Mouse (Mus musculus): ENCODE measurements around the gene 4931409K22Rik. TPM values are rescaled to one million over a fixed set of nuclear protein-coding genes. Genes with fewer than 3 reads are reported as not detected.
"Not testable (repeated sequence)": the region's sequence is repeated elsewhere in the genome, so short reads cannot be mapped to it uniquely, and the experiment has no call there.

Gene 4931409K22Rik
- polyA plus RNA-seq, 1 experiment from 2014 or later, result 0.20 TPM

DNA sequence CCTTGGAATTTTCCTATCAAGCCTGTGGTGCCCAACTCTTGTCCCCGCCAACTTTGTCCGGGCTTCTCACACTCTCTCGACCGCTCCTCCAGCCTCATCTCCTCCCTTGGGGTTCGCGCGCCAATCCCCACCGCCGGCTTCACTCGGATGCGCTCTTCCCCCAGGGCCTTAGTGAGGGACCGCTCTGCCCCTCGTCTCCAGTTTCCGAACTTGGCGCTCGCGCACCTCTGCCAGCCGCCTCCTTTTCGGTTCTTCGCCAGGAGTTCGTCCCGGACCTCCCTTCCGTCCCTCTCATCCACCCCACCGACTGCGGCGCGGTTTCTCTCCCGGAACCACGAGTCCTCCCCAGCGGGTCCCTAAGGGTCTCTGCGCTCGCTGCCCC lies 20.2 kb upstream of the 4931409K22Rik start:
- WGBS, result under 1% methylated on average over 32 of the region's 32 CpGs
- no peak for DNase-seq (ENCODE audit: low spot score)
- Histone ChIP-seq H3K27ac (ENCODE audit: low read depth, low read length) (peak overlapping the region; percentile 55; the same call in 1 of the 2 replicates), H3K9me3 (ENCODE audit: control insufficient read depth, low read length) (no peaks in the 10 kb centered on the region), H3K4me3 (ENCODE audit: low read depth, low read length) (peak overlapping the region; percentile 78), H3K36me3 (ENCODE audit: control insufficient read depth, insufficient read depth, low read length) (peaks cover 11% of the 10 kb centered on the region; the same call in 1 of the 2 replicates), H3K9ac (ENCODE audit: low read length) (peak overlapping the region; percentile 87), H3K4me2 (ENCODE audit: low read depth, low read length, severe bottlenecking) (peak overlapping the region; percentile 86), H3K27me3 (ENCODE audit: control insufficient read depth, insufficient read depth, low read length) (no peaks in the 10 kb centered on the region), H3K4me1 (replicated peaks; ENCODE audit: control insufficient read depth, insufficient read depth, low read length) (peaks cover 5% of the 10 kb centered on the region)
- peak; percentile 36; the same call in 1 of the 2 replicates for ATAC-seq (replicated peaks; ENCODE audit: low FRiP score)

- WGBS, result 77% methylated on average over 1 of the region's 1 CpGs
- peak overlapping the region; percentile 78 for H3K4me3 ChIP-seq (ENCODE audit: low read depth, low read length)
- H3K4me1 ChIP-seq (replicated peaks; ENCODE audit: control insufficient read depth, insufficient read depth, low read length), result peaks cover 5% of the 10 kb centered on the region
- DNase-seq (ENCODE audit: low spot score) (no peak), ATAC-seq (replicated peaks; ENCODE audit: low FRiP score) (no peak)
- H3K4me2 ChIP-seq (ENCODE audit: low read depth, low read length, severe bottlenecking), result peak overlapping the region; percentile 86
- H3K9ac ChIP-seq (ENCODE audit: low read length), result peak overlapping the region; percentile 87
- H3K27me3 ChIP-seq (ENCODE audit: control insufficient read depth, insufficient read depth, low read length), result no peaks in the 10 kb centered on the region
- no peaks in the 10 kb centered on the region for H3K9me3 ChIP-seq (ENCODE audit: control insufficient read depth, low read length)
- H3K27ac ChIP-seq (ENCODE audit: low read depth, low read length), result no peak overlapping the region
- H3K36me3 ChIP-seq (ENCODE audit: control insufficient read depth, insufficient read depth, low read length), result peaks cover 11% of the 10 kb centered on the region; the same call in 1 of the 2 replicates
Observed at GRCm38 (mm10) chr5:24575948-24576347, 19.3 kb upstream of the 4931409K22Rik start.

GRCm38 (mm10) chr5:24555335-24555734 lies 1.3 kb downstream of the 4931409K22Rik start:
- not testable (repeated sequence) for H3K4me3 ChIP-seq (ENCODE audit: low read depth, low read length); H3K27me3 ChIP-seq (ENCODE audit: control insufficient read depth, insufficient read depth, low read length); H3K4me2 ChIP-seq (ENCODE audit: low read depth, low read length, severe bottlenecking); ATAC-seq (replicated peaks; ENCODE audit: low FRiP score); H3K4me1 ChIP-seq (replicated peaks; ENCODE audit: control insufficient read depth, insufficient read depth, low read length); H3K9ac ChIP-seq (ENCODE audit: low read length); H3K27ac ChIP-seq (ENCODE audit: low read depth, low read length); H3K36me3 ChIP-seq (ENCODE audit: control insufficient read depth, insufficient read depth, low read length); DNase-seq (ENCODE audit: low spot score); H3K9me3 ChIP-seq (ENCODE audit: control insufficient read depth, low read length)
- 94% methylated on average over 7 of the region's 7 CpGs for WGBS

DNA sequence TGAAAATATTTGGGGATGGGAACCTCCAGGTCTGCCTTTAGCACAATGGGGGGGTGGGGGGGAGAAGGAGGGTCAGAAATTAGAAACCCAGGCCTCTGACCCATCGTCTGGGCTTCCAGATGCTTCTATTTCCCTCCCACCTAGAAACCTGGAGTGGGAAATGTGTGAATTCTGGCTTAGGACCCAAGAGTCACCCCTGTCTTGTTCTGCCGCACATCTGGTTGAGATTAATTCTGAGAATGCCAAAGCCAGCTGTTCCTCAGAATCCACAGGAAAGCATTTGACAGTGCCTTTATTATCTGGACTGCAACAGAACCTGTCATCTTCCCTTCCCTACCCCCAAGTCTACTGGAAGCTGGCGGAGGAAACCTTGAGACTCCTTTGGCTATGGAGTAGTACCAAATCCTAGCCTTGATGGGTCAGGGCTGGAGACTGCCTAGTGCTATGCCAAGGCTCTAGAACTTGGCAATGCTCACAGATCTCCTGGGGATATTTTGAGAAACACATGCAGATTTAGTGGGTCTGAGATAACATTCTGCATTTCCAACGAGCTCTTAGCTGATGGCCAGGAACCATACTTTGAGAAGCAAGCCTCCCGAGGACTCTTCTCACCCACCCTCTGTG lies 2.9 kb downstream of the 4931409K22Rik start:
- ATAC-seq (replicated peaks; ENCODE audit: low FRiP score) (no peak), DNase-seq (ENCODE audit: low spot score) (no peak)
- H3K36me3 ChIP-seq (ENCODE audit: control insufficient read depth, insufficient read depth, low read length), result no peaks in the 10 kb centered on the region
- H3K4me1 ChIP-seq (replicated peaks; ENCODE audit: control insufficient read depth, insufficient read depth, low read length), result peaks cover 7% of the 10 kb centered on the region; the same call in 1 of the 2 replicates
- H3K4me3 ChIP-seq (ENCODE audit: low read depth, low read length), result no peak overlapping the region
- H3K27me3 ChIP-seq (ENCODE audit: control insufficient read depth, insufficient read depth, low read length), result no peaks in the 10 kb centered on the region
- no peaks in the 10 kb centered on the region for H3K9me3 ChIP-seq (ENCODE audit: control insufficient read depth, low read length)
- H3K4me2 ChIP-seq (ENCODE audit: low read depth, low read length, severe bottlenecking), result no peak overlapping the region
- H3K27ac ChIP-seq (ENCODE audit: low read depth, low read length), result no peak overlapping the region
- H3K9ac ChIP-seq (ENCODE audit: low read length), result no peak overlapping the region
- WGBS, result 75% methylated on average over 5 of the region's 5 CpGs

- Histone ChIP-seq H3K9ac (ENCODE audit: low read length) (peak overlapping the region; percentile 30; the same call in 1 of the 2 replicates), H3K27me3 (ENCODE audit: control insufficient read depth, insufficient read depth, low read length) (no peaks in the 10 kb centered on the region), H3K36me3 (ENCODE audit: control insufficient read depth, insufficient read depth, low read length) (no peaks in the 10 kb centered on the region), H3K9me3 (ENCODE audit: control insufficient read depth, low read length) (no peaks in the 10 kb centered on the region), H3K27ac (ENCODE audit: low read depth, low read length) (no peak overlapping the region; the same call in 1 of the 2 replicates), H3K4me1 (replicated peaks; ENCODE audit: control insufficient read depth, insufficient read depth, low read length) (peaks cover 7% of the 10 kb centered on the region; the same call in 1 of the 2 replicates), H3K4me3 (ENCODE audit: low read depth, low read length) (no peak overlapping the region), H3K4me2 (ENCODE audit: low read depth, low read length, severe bottlenecking) (peak overlapping the region; percentile 32; the same call in 1 of the 2 replicates)
- ATAC-seq (replicated peaks; ENCODE audit: low FRiP score), result no peak; the same call in none of the 2 replicates
- 50% methylated on average over 2 of the region's 2 CpGs for WGBS
- no peak for DNase-seq (ENCODE audit: low spot score)
Observed at GRCm38 (mm10) chr5:24551317-24551688, 5.3 kb downstream of the 4931409K22Rik start.

- DNase-seq (ENCODE audit: low spot score), result peak; percentile 81
- Histone ChIP-seq H3K27ac (ENCODE audit: low read depth, low read length) (peak overlapping the region; percentile 1; the same call in 1 of the 2 replicates), H3K4me2 (ENCODE audit: low read depth, low read length, severe bottlenecking) (peak overlapping the region; percentile 32; the same call in 1 of the 2 replicates), H3K4me3 (ENCODE audit: low read depth, low read length) (no peak overlapping the region), H3K9ac (ENCODE audit: low read length) (peak overlapping the region; percentile 30; the same call in 1 of the 2 replicates), H3K9me3 (ENCODE audit: control insufficient read depth, low read length) (no peaks in the 10 kb centered on the region), H3K27me3 (ENCODE audit: control insufficient read depth, insufficient read depth, low read length) (no peaks in the 10 kb centered on the region), H3K36me3 (ENCODE audit: control insufficient read depth, insufficient read depth, low read length) (no peaks in the 10 kb centered on the region), H3K4me1 (replicated peaks; ENCODE audit: control insufficient read depth, insufficient read depth, low read length) (peaks cover 7% of the 10 kb centered on the region; the same call in 1 of the 2 replicates)
- WGBS, result 29% methylated on average over 26 of the region's 26 CpGs
- peak; percentile 79 for ATAC-seq (replicated peaks; ENCODE audit: low FRiP score)
Observed at GRCm38 (mm10) chr5:24550598-24551316, 5.9 kb downstream of the 4931409K22Rik start.

- no peak overlapping the region for H3K4me2 ChIP-seq (ENCODE audit: low read depth, low read length, severe bottlenecking)
- H3K9me3 ChIP-seq (ENCODE audit: control insufficient read depth, low read length), result no peaks in the 10 kb centered on the region
- H3K27ac ChIP-seq (ENCODE audit: low read depth, low read length), result no peak overlapping the region
- no peak overlapping the region for H3K4me3 ChIP-seq (ENCODE audit: low read depth, low read length)
- DNase-seq (ENCODE audit: low spot score) (no peak), ATAC-seq (replicated peaks; ENCODE audit: low FRiP score) (no peak)
- no peaks in the 10 kb centered on the region for H3K27me3 ChIP-seq (ENCODE audit: control insufficient read depth, insufficient read depth, low read length)
- H3K36me3 ChIP-seq (ENCODE audit: control insufficient read depth, insufficient read depth, low read length), result no peaks in the 10 kb centered on the region
- H3K9ac ChIP-seq (ENCODE audit: low read length), result no peak overlapping the region
- 83% methylated on average over 7 of the region's 7 CpGs for WGBS
- no peaks in the 10 kb centered on the region for H3K4me1 ChIP-seq (replicated peaks; ENCODE audit: control insufficient read depth, insufficient read depth, low read length)
Observed at GRCm38 (mm10) chr5:24542643-24543042, 14.0 kb downstream of the 4931409K22Rik start.

- H3K9ac ChIP-seq (ENCODE audit: low read length), result no peak overlapping the region
- no peak overlapping the region for H3K4me3 ChIP-seq (ENCODE audit: low read depth, low read length)
- no peak overlapping the region for H3K4me2 ChIP-seq (ENCODE audit: low read depth, low read length, severe bottlenecking)
Observed at GRCm38 (mm10) chr5:24541144-24541569, 15.5 kb downstream of the 4931409K22Rik start.

More at GRCm38 (mm10) chr5:24541144-24541569, 15.5 kb downstream of the 4931409K22Rik start:
- DNase-seq (ENCODE audit: low spot score), result no peak
- Histone ChIP-seq H3K4me1 (replicated peaks; ENCODE audit: control insufficient read depth, insufficient read depth, low read length) (no peaks in the 10 kb centered on the region), H3K27ac (ENCODE audit: low read depth, low read length) (no peak overlapping the region), H3K9me3 (ENCODE audit: control insufficient read depth, low read length) (no peaks in the 10 kb centered on the region), H3K36me3 (ENCODE audit: control insufficient read depth, insufficient read depth, low read length) (no peaks in the 10 kb centered on the region), H3K27me3 (ENCODE audit: control insufficient read depth, insufficient read depth, low read length) (no peaks in the 10 kb centered on the region)
- 43% methylated on average over 6 of the region's 6 CpGs for WGBS
- ATAC-seq (replicated peaks; ENCODE audit: low FRiP score), result no peak
